Mouse (Mus musculus) monocyte, adult 2 months (primary cell): ENCODE results near the gene Arid2.
A peak's percentile ranks its signal among the peaks of the same experiment; 100 is the strongest.
"Not testable (repeated sequence)": the region's sequence is repeated elsewhere in the genome, so short reads cannot be mapped to it uniquely, and the experiment has no call there.

Experiments
- DNase-seq, 2 experiments: peaks; one replicate each; pipeline ENCODE4 v3.0.0; 2022; ENCODE audit warnings: low spot score in 2 of 2, low read depth in 1 of 2

Arid2 gene

DNA sequence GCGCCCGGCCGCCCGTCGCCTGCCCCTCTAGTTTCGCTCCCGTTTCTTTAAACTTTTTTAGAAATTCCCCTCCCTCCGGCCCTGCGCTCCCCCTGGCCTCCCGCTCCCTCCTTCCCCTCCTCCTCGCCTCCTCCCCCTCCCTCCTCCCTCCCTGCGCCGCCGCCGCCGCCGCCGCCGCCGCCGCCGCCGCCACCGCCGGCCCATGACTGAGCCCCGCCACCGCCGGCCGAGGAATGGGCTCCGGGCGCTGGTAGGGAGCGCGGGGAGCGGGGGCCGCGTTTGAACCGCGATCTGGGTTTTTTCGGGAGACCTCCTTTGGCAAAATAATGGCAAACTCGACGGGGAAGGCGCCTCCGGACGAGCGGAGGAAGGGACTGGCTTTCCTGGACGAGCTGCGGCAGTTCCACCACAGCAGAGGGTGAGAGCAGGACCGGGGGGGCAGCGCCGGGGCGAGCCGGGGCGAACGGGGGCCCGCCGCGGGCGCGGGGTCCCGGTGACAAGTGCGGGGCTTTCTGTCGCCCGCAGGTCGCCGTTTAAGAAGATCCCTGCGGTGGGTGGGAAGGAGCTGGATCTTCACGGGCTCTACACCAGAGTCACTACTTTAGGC, at the start of gene Arid2:
Arid2 (plus strand) TSS at position 150 of the 607 bp plus-strand sequence.
- DNase-seq, result peak in 1 of 2 experiments; percentile 51

DNA sequence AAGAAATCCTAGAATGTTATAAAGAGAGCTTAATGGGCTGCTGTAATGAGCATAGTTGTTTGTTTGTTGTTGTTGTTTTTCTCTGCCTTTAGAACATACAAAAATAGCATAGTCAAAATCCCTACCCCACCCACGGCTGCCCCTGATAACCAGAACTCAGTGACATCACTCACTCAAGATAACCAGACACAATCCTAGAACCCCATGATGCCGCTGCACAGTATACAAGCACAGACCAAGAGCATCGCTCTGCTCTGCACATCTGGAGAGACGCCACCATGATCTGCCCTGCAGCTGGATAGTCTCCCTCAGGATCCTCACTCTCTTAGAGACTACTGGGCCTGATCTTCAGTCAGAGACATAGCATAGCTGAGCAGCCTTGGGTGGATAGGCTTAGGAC, 49.2 kb upstream of the Arid2 start:
- no peak for DNase-seq

DNA sequence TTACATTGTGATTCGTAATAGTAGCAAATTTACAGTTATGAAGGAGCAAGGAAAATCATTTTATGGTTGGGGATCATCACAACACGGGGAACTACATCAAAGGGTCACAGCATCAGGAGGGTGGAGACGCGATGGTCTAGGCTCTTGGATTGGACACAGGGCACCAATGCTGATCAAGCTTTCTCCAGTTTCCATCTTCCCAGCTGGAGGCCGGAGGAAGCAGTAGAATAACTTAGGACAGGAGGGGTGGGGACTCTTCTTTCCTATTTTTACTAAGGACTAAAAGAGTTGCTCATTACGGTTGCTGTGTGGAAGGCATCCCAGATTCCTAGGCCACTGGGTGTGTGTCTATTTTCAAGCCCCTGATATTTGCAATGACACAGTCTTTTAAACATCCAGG, 43.1 kb upstream of the Arid2 start:
- no peak for DNase-seq

DNA sequence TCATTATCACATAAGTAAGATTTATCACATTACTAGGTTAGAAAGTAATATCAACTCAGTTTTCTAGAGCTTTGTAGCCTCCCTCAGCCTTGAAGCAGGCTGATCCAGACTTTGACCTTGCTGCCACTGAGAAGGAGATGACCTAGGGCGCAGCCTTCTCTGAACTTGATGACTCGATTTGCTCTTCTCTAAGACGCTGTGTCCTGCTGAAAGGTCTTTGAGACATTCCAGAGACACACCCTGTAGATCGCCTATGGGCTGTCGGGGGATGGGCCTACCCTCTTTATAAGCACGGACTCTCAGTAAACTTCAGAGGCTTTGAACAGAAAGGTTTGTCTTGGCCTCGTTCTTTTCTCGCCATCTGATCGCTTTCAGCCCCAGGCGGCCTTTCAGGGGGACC, 42.6 kb upstream of the Arid2 start:
- not testable (repeated sequence) for DNase-seq

DNA sequence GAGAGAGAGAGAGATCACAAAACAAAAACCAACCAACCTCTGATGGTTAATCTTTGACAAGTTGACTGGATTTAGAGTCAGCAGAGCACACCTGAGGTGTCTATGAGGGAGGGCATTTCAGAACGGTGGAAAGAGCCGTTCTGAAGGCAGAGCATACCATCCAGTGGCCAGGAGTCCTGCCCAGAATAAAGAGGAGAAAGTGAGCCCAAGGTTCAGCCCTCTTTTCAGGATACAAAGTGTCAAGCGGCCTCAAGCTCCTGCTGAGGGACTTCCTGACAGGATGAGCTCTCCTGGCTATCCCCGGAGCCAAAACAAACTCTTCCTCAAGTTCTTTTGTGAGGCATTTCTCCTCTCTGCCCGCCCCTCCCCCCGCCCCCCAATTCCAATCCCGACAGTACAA, 33.5 kb upstream of the Arid2 start:
- no peak for DNase-seq

DNA sequence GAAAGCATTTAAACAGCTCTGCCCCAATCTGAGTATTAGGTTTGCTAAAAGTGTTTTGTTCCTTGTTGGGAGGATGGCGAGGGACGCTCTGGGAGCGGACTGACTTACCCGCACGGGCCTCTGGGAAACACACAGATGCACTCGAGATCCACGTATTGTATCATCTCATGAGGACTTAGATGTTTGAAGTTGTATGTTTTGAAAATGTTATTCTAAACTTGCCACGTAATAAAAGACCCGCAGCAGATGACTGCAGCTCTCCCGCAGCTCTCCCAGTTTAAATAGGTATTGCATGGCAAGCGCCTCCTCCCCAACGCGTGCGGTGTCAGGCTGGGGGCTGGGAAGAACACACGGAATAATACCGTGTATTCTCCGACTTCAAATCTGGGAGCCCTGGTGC, 33.0 kb upstream of the Arid2 start:
- DNase-seq, result no peak

DNA sequence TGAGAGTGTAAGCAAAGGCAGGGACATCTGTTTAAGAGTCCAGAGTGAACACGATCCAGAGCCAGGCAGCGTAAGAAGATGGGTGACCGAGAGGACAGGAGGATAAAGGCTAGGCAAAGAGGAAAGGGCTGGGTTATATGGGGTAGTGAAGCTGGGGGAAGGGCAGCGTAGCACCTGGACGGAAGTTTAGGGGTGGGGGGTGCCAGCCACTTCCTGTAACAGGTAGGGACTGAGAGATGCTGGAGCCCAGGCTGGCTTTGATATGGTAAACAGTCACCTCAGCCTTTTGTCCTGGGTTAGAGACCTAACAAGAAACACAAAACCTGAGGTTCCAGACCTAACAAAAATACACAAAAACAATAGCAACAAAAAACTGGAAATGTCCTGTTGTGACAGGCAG, 29.5 kb upstream of the Arid2 start:
- no peak for DNase-seq

DNA sequence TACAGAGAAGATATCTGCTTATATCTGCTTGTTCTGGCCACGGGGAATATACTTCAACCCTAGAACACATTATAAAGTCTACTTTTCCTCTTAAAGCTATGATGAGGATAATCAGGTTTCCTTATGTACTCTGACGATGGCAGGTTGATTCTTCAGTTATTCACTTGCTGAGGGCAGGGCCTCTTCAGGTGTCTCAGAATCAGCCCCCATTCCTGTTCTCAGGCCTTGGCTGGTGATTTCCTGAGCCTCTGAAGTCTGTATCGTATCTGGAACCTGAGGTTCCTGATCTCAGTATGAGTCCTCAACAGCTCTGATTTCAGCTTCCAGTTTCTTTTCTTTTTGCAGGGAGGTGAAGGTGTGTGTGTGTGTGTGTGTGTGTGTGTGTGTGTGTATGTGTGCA, 22.7 kb upstream of the Arid2 start:
- no peak for DNase-seq

DNA sequence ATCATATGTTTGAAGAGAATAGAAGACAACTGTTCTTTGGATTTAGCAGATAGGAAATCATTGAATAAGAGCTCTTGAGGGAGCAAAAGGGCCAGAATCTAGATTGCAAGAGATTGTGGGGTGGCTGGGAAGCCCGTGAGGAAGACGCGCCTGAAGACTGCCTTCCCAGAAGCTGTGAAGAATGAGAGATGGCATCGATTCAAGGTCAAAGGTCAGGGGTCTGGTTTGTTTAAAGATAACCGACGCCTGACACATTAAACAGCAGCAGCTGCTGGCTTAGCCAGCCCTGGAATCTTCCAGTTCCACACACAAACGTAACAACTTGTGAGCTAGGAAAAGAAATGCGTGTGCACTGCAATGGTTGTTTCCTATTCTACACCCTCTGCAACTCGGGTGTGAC, 19.4 kb upstream of the Arid2 start:
- DNase-seq, result no peak

DNA sequence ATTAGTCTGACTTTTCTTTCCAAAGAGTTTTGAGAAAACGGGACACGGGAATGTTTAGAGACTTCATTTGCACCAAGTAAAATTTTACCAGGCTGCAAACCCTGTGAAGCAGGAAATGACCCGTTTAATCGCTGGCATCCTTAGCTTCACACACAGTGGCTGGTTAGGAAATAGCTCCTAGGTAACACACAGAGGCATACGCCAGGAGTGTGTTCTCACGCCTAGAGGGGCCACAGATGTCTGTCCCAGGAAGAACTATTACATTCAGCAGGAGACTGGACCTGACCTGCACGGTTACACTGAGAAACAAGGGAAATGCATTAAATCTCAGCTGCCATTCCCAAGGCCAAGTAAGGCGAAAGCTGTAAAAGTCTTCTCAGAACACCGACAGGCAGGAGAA, 18.7 kb upstream of the Arid2 start:
- no peak for DNase-seq

DNA sequence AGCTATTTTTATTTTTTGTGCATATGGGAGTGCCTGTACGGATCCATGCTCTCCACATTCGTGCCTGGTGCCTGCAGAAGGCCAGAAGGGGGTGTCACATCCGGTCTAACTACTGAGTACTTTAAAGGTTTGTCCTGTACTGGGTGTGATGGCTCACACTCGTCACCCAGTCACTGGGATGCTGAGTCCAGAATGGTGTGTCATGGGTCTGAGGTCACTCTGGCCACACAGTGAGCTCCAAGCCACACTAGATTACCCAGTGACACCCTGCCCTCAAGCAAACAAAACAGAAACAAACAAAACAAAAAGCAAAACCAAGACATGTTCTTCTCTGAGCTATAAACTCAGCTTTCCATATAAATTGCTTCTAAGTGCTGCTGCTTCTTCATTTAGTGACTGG, 17.9 kb upstream of the Arid2 start:
- DNase-seq, result no peak

DNA sequence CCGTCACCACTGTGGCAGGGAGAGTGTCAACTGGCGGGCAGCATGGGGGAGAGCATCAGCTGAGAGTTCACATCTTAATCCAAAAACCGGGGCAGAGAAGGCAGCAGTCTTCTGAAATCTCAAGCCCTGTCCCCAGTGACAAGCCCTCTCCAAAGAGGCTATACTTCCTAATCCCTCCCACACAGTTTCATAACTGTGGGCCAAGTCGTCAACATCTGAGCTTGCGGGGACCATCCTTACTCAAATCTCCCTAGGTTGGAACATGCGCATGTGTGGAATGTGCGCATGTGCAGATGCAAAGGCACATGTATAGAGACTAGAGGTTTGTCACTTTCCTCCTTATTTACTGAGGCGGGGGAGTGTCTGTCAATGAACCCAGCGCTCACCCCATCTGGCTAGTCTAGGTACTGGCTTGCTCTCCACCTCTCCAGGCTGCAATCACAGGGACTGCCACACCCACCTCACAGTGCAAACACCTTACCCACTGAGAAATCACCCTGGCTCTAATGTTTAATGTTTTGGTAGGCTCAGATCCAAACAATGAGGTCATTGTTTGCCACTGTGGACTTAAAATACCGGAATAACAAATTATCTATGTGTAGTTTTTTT, 16.9 kb upstream of the Arid2 start:
- DNase-seq, result no peak

DNA sequence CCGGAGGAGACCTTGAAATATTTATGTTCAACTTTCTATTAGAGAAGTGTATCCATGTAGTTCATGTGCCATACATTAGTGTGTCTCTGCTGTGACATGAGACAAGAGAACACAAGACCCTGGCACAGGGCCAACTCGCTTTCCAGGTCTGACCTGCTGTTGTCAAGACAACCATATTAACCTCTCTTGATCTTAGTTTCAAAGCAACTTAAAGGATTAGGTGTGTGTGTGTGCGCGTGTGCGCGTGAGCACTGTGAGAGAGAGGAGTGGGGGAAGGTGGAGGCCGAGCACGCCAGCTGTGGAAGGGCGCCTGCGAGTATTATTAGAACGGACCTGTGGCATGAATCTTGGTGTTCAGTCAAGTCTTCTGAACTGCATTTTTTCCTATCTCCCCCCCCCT, 15.0 kb upstream of the Arid2 start:
- DNase-seq, result no peak

DNA sequence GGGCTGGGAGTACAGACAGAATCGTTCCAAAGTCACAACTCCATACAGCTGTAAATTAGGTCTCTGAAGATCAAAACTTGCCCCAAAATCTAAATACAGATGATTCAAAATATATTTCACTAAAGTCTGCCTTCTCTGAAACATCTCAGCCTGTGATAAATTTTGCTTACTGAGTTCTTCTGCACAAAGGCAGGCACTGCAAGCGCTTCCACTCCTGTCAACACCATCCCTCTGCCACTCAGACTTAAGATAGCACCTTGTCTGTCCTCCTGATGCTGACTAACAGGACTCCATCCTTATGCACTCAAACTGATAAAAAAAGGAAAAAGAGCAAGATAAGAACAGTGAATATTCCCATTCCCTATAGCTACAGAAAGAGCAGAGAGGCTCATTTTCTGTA, 13.0 kb upstream of the Arid2 start:
- no peak for DNase-seq

DNA sequence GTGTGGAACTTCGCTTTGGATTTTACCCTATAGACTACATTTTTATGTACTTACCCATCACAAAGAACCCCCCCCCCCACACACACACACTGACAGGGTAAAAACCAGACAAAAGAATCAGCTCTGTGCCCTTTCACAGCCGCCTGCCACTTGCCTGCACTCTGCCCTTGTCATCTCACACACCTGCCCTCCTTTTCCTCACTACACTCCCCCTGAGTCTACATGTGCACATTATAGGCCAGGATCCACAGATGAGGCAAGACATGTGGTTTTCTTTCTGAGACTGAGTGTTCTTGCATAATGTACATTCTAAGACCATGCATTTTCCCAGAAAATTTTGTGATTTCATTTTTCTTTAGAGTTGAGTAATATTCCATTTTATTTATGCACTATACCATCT, 12.1 kb upstream of the Arid2 start:
- DNase-seq, result no peak

DNA sequence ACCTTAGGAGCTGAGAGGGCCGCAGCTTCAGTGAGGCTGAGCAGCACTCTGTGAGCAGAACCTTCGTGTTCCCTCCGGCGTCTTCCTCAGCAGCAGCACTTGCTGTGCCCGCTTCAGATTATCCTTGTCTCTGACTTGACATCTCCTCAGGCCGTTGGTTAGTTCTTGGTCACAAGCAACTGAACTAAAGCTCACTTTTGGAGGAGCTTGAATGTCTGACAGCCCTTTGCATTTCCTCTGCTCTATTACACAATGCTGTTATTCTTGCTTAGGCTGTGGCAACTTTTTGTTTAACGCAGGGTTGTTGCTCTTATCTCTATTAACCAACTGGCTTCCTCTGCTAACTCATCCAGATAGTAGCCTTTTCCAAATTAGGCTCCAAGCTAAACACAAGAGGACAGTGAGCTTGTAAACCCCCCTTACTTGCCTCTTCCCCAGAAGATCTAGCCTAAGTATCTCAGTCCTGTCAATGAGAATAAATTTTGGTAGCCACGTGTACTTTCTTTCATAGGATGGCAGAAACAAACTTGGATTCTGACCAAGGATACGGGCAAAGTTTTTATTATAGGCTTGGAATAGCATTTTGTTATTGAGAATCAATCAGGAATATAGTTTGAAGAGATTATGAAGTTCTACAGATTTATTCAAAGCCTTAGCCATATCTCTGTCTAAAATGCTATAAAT, 11.4 kb upstream of the Arid2 start:
- no peak for DNase-seq

DNA sequence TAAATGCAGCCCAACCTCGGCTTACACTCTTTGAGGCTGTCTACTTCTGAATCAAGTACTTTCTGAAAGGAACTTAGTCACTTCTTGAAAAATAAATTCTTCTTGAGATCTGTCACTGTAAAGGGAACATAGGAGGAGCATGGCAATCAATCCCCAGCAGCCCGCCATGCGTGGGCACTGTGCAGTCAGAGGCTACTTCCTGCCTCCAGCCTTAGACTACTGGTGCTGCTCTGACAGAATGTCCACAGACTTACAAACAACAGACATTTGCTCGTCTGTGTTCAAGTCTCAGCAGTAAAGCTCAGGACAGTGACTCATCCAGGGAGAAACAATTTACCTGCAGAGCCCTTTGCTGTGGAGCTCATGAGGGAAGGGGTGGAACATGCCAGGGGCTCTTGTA, 10.3 kb upstream of the Arid2 start:
- no peak for DNase-seq

DNA sequence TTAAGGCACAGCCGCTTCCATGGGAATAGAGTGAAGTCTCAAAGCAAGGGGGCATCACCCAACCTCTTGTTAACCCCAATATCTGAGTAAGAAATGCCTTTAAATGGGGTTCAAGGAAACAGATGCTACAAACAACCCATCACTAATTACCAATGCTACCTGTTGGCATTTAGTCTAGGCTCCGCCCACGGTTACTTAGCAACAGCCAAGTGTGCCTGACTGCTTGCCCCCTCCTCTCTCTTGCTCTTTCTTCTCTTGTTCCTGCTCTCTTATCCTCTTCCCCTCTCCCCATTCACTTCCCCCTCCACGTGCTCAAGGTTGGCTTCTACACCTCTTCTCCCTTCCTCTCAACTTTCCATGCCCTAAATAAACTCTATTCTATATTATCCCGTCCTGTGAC, 6.1 kb upstream of the Arid2 start:
- no peak for DNase-seq

DNA sequence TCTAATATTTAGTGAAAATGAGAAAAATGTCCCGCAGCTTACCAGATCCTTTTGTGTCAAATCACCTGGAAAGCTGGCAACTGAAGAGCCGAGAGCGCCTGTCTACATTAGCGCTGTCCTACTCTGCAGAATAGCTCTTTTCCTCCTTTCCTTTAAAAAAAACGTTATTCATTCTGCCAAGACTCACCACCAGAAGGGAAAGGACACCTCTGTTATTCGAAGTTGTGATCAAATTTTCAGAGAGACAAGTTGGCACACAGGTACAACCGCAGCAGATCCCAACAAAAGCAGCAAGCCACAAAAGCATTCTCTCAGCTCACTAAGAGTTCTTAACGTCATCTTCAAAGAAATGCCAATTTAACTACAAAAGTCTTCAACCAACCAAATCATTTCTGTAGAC, 4.2 kb upstream of the Arid2 start:
- DNase-seq, result no peak

DNA sequence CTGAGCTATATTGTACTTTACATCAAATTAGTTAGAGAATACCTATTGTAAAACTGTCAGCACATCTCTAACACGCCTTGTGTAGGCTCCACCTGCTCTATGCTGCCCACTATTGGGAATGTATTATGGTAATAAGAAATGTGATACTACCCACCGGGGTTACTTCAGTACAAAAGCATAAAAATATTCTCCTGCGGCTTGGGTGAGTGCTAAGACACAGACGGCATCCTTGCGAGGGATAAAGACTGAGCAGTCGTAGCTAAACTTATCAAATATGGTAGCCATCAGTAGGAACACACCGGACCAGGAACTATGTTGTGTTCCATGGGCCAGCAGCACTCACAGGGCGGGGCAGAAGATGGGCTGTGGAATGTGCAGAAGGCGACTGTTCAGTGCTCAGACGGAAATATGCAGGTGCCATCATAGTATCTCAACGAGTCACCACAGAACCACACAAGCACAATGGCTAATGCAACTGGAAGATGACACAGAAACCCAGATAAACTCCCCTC, 3.3 kb upstream of the Arid2 start:
- no peak for DNase-seq

DNA sequence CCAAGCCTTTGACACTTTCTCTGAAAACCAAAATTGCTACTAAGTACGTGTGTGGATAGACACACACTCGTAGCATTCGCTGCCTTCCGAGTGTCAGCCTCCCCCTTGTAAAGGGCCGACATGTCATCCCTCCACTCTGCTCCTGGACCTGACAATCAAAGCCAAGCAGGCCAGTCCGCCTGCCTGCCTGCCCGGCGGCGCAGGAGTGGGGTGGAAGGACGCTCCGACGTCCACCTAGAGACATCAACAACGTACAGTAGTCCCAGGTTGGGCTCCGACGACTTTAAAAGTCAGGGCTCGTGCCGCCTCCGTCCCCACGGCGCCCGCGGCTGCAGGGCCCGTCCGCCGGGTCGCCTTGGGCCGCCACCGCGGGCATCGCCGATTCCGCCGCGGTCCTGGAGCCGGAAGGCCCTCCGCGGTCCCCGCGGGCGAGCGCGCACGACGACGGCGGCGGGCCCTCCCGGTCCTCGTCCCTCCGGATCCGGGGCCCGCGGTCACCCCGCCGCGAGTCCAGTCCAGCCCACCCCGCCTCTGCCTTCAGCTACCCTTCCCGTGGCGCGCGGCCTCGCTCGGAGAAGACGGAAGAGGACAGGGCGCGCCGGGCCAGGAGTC, 2.5 kb upstream of the Arid2 start:
- DNase-seq, result peak in 1 of 2 experiments; percentile 34

DNA sequence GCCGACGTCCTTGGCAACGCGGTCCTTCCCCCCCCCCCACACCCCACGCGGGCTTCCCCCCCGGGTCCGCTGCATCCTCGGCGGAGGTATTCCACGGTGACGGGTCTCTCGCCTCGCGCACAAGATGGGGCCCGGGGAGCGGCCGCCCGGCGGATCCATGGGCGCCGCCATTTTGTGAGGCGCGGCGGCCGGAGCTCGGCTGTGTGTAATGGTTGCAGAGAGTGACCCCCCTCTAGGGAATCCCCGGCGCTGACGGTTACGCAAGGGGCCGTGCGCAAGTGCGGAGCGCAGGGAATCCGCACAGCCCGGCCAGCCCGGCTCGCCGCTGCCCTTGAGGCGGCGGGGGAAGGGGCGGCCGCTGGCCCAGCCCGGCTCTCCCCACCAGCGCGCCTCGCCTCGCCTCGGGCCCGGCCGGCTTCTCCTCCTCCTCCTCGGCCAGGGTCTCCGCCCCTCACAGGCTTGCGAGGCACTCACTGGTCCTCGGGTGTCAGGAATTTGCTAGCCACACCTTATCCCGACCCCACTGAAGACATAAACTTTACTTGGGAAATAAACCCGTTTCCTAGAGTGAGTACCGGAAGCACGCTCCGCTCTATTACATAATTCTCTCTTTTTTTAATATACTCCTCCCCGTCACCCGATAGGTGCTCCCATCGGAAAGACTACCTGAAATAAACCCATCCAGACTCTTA, 1.8 kb upstream of the Arid2 start:
- DNase-seq, result peak; percentile 76 to 87
